Mouse (Mus musculus) forebrain, embryonic 10.5 days (tissue): ENCODE measurements at regions not wholly inside any gene's neighbourhood (a gene's known extent, or its start where the extent isn't known, plus 50 kb on each side); places are given as distances from the start of the nearest gene placed in this dataset.

ENCODE experiments used
- DNase-seq: peaks from one replicate; pipeline ENCODE4 v3.0.0-alpha.2; 2017; ENCODE audit warnings: low spot score; ENCODE audit errors: extremely low spot score
- H3K27ac ChIP-seq: fragments of 300-500 bp; sonication (generic); 2 replicates; pipeline ENCODE4 v1.5.1; 2016; ENCODE audit warnings: mild to moderate bottlenecking
- H3K27me3 ChIP-seq: fragments of 300-500 bp; sonication (generic); 2 replicates; pipeline ENCODE4 v1.6.1; 2016; ENCODE audit warnings: mild to moderate bottlenecking; ENCODE audit not compliant: poor library complexity, severe bottlenecking
- H3K36me3 ChIP-seq: fragments of 300-500 bp; sonication (generic); replicated peaks from 2 replicates; pipeline ENCODE4 v1.6.1; 2016; ENCODE audit warnings: mild to moderate bottlenecking, moderate library complexity
- H3K4me1 ChIP-seq: fragments of 300-500 bp; sonication (generic); 2 replicates; pipeline ENCODE4 v1.6.1; 2016
- H3K4me3 ChIP-seq: fragments of 300-500 bp; sonication (generic); 2 replicates; pipeline ENCODE4 v1.5.1; 2016; ENCODE audit warnings: mild to moderate bottlenecking, moderate library complexity
- H3K9me3 ChIP-seq: fragments of 300-500 bp; sonication (generic); 2 replicates; pipeline ENCODE4 v1.6.1; 2016; ENCODE audit warnings: mild to moderate bottlenecking, moderate library complexity
- WGBS: fragments of 180-500 bp; shearing (Covaris S2); methylation state at CpG from one replicate; pipeline ENCODE4 v1.1.7; 2016; 5-methylcytosine and 5-hydroxymethylcytosine counted together

DNA sequence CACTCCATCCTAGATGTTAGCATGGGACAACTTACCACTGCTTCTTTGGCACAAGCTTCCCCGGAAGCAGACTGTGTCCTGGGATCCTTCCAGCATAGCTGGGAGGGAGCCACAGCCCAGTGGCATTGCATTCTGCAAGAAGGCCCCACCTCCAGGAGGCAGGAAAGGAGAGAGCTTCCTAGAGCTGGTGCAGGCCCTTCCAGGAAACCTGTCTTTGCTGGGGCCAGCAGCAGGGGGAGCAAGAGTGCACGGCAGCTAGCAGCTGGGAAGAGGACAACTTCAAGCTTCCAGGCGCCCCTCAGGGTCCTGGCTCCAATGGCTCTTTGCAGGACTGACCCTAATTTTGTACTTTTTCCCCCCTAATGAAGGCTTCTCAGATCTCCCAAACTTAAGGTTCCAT lies 115.4 kb upstream of the Sorcs3 start:
- no peaks in the 10 kb centered on the region for H3K36me3 ChIP-seq
- no peaks in the 10 kb centered on the region for H3K27me3 ChIP-seq
- peak; percentile 22 for DNase-seq
- H3K4me1 ChIP-seq: no peaks in the 10 kb centered on the region
- H3K4me3 ChIP-seq: no peak overlapping the region
- no peak overlapping the region for H3K27ac ChIP-seq
- 40% methylated on average over 3 of the region's 3 CpGs for WGBS
- H3K9me3 ChIP-seq: peaks cover 8% of the 10 kb centered on the region; the same call in 1 of the 2 replicates

DNA sequence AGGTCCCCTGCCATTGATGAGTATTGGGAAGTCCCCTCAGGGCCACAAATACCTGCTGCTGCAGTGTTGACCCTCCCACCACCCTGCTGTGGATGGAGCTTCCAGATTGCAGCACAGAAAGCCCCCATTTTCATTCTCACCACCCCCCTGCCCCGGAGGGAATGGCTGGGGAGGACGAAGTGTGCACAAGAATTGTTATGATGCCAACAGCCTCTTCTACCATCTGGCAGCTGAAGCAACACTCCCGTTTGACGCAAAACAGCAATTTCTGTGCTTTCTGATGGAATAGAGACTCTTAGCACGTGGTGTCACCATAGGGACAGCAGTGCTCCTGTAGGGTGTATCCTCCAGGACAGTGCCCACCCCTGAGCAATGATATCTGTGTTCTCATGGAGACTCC lies 108.5 kb upstream of the Sorcs3 start:
- no peak for DNase-seq
- 86% methylated on average over 5 of the region's 5 CpGs for WGBS

DNA sequence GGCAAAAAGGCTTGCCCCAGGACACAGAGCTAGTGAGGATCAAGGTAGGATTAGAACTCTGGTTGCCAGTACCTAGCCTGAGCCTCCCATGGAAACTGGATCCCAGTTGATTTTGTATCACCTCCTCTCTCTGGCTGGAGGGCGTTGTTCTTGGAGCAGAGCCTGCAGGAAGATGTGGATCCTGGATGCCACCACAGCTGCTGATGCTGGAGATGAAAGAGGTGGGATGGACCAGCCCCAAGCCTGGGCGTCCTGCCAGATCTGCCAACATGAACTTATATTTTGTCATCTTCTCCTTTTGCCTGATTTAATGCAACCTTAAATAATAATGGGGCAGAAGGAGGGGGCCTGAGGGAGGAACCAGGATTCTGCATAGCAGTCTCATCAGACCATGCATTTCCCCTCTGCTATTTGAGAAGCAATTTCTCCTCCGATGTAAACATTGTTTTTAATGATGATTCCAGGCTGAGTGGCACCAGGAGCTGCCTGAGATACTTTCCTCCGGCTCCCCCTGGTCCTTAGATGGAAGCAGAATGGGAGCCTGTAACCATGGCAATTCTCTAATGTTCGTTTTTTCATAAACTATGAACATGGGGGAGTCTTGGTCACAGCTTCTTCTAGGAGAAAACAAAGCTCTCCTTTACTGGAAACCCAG lies 107.8 kb upstream of the Sorcs3 start:
- WGBS: 80% methylated on average over 5 of the region's 5 CpGs
- H3K36me3 ChIP-seq: no peaks in the 10 kb centered on the region
- DNase-seq: no peak

More for the DNA sequence above, 108.5 kb upstream of the Sorcs3 start:
- H3K4me3 ChIP-seq: no peak overlapping the region
- H3K27ac ChIP-seq: no peak overlapping the region
- no peaks in the 10 kb centered on the region for H3K4me1 ChIP-seq
- H3K27me3 ChIP-seq: no peaks in the 10 kb centered on the region
- H3K36me3 ChIP-seq: no peaks in the 10 kb centered on the region
- 0 out of 2 replicates have a peak, but pooled peaks cover 3% of the 10 kb centered on the region for H3K9me3 ChIP-seq

DNA sequence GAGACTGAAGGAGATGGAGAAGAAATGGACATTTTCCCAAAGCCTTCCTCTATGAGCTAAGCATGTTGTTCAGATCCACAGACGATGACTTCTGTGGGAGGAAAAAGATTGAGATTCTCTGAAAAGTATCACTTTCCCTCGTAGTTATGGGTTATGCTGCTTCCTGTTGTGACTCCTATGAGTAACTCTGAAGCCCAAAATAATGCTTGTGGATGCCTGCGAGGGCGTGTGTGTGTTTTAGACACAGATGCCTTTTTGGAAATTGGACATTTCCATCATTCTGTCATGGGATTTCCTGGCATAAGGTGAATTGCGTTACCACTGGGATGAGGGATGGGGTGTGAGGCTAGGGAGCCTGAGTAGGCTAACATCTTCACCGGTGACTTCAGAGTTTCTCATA lies 104.8 kb upstream of the Sorcs3 start:
- 92% methylated on average over 6 of the region's 6 CpGs for WGBS
- H3K27me3 ChIP-seq: no peaks in the 10 kb centered on the region
- no peaks in the 10 kb centered on the region for H3K9me3 ChIP-seq
- H3K4me1 ChIP-seq: no peaks in the 10 kb centered on the region
- H3K27ac ChIP-seq: no peak overlapping the region
- H3K36me3 ChIP-seq: no peaks in the 10 kb centered on the region
- DNase-seq: no peak
- H3K4me3 ChIP-seq: no peak overlapping the region

More for the DNA sequence above, 107.8 kb upstream of the Sorcs3 start:
- Histone ChIP-seq H3K9me3 (0 out of 2 replicates have a peak, but pooled peaks cover 3% of the 10 kb centered on the region), H3K4me3 (no peak overlapping the region), H3K4me1 (no peaks in the 10 kb centered on the region), H3K27ac (no peak overlapping the region), H3K27me3 (no peaks in the 10 kb centered on the region)

DNA sequence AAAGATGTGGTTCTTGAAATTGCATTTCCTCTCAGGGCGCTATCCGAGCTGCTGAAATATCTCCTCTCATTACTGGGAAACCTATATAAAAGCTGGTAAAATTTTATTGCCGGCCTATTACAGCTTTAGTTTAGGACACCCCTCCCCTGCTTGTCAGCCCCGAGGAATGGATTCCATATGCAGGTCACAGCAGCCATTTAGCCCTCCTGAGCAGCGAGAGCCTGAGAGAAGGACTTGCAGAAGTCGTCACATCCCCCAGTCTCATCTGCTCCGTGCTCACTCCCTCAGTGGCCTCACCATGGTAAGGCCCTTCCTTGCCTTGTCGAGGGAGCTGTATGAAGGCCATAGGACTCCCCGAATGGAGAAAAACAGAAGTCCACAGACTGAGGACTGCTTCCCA lies 90.7 kb upstream of the Sorcs3 start:
- no peaks in the 10 kb centered on the region for H3K27me3 ChIP-seq
- no peak for DNase-seq

DNA sequence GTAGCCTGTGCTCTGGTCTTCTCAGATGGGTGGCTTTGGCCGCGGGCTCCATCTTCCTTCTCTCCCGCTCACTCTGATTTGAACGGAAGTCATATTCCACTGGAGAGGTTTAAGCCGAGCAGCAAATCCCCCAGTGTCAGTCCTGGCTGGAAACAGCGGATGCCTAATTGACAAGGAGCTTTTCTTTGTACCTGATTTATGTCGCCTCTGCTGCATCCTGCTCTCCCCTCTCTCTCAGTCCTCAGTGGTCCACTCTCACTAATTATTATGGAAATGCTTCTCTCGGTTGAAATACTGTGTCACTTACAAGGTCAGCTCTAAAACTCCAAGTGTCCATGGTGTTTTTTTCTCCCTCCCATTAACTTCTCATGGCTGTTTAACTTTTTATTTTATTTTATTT lies 90.1 kb upstream of the Sorcs3 start:
- no peak for DNase-seq
- no peaks in the 10 kb centered on the region for H3K36me3 ChIP-seq
- no peak overlapping the region for H3K27ac ChIP-seq
- H3K4me1 ChIP-seq: peaks cover 17% of the 10 kb centered on the region; the same call in 1 of the 2 replicates
- H3K27me3 ChIP-seq: no peaks in the 10 kb centered on the region
- WGBS: 65% methylated on average over 8 of the region's 8 CpGs
- H3K9me3 ChIP-seq: no peaks in the 10 kb centered on the region
- H3K4me3 ChIP-seq: no peak overlapping the region

More for the DNA sequence above, 90.7 kb upstream of the Sorcs3 start:
- no peak overlapping the region for H3K27ac ChIP-seq
- no peaks in the 10 kb centered on the region for H3K36me3 ChIP-seq
- no peak overlapping the region for H3K4me3 ChIP-seq
- H3K4me1 ChIP-seq: peaks cover 17% of the 10 kb centered on the region; the same call in 1 of the 2 replicates
- 83% methylated on average over 9 of the region's 9 CpGs for WGBS
- H3K9me3 ChIP-seq: no peaks in the 10 kb centered on the region

DNA sequence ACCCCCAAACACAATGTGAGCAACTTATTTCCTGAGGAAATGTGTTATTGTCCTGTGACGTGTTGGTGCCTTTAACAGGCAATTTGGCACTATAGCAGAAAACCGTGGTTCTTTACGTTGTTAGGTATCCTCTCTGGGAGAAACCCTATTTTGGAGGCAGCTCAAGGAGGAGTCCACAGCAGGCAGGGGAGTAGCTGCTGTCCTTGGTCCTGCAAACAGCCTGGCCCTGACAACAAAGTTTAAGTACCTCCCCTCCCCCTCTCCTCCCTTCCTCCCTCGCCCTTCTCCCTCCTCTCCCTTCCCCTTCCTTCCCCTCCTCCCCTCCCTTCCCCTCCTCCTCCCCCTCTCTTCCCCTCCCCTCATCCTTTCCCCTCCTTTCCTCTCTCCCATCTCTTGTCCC lies 89.1 kb upstream of the Sorcs3 start:
- Histone ChIP-seq H3K4me3 (no peak overlapping the region), H3K4me1 (peaks cover 17% of the 10 kb centered on the region; the same call in 1 of the 2 replicates), H3K27ac (no peak overlapping the region), H3K36me3 (no peaks in the 10 kb centered on the region), H3K27me3 (no peaks in the 10 kb centered on the region), H3K9me3 (no peaks in the 10 kb centered on the region)
- no peak for DNase-seq
- 19% methylated on average over 4 of the region's 4 CpGs for WGBS

DNA sequence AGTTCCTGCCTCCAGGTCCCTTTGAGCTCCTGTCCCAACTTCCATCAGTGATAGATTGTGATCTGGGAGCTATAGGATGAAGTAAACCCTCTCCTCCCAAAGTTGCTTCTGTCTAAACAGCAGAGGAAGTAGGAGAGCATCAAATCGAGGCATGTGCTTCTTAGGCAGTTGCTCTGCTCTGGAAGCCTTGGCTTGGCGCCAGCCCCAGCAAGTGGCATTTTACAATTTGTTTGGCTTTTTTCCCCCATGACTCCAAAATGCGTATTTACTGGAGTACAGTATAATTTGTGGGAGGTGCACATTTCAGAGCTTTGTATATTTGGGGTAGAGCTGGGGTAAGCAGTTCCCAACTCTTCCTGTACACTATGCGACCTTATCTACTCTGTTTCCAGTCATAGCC lies 88.2 kb upstream of the Sorcs3 start:
- DNase-seq: no peak
- H3K9me3 ChIP-seq: no peaks in the 10 kb centered on the region
- H3K4me3 ChIP-seq: no peak overlapping the region
- H3K36me3 ChIP-seq: no peaks in the 10 kb centered on the region
- no peaks in the 10 kb centered on the region for H3K27me3 ChIP-seq
- no peak overlapping the region for H3K27ac ChIP-seq
- H3K4me1 ChIP-seq: peaks cover 17% of the 10 kb centered on the region; the same call in 1 of the 2 replicates
- 89% methylated on average over 4 of the region's 4 CpGs for WGBS

DNA sequence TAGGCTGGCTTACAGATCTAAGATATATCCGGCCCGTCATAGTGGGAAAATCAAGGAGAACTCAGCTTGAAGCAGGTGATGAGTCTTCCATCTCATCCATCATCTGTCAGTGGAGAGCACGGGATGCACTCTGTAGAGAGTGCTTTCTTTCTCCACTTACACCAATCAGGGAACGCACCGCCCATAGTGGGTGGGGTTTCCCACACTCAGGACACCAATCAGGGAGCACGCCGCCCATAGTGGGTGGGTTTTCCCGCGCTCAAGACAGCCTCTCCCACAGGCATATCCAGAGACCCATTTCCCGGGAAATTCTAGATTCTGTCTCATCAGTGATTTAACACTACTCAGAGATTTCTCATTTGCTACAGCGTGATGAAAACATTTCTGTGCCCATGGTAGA lies 83.5 kb upstream of the Sorcs3 start:
- no peak for DNase-seq

DNA sequence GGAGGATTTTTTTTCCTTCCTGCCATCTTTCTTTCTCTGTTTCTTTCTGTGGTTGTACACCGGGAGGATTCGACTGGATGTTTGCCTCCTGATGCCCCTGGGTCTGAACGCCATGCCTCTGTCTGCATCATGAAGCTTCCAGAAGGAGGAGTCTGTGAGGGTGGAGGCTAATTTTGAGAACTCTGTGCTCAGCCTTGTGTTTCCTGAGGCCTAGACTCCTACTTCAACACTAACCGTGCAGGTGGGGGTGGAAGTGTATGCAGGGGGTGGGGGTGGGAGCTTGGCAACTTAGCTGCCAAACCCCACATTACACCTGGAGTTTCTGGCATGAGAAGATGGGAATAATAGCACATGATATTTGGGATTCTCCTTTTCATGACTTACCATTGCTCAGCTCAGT lies 82.0 kb upstream of the Sorcs3 start:
- Histone ChIP-seq H3K9me3 (no peaks in the 10 kb centered on the region), H3K4me1 (no peaks in the 10 kb centered on the region), H3K36me3 (no peaks in the 10 kb centered on the region), H3K4me3 (no peak overlapping the region), H3K27me3 (no peaks in the 10 kb centered on the region), H3K27ac (no peak overlapping the region)
- DNase-seq: no peak
- 85% methylated on average over 4 of the region's 4 CpGs for WGBS

More for the DNA sequence above, 83.5 kb upstream of the Sorcs3 start:
- no peaks in the 10 kb centered on the region for H3K36me3 ChIP-seq
- H3K27me3 ChIP-seq: no peaks in the 10 kb centered on the region
- no peak overlapping the region for H3K27ac ChIP-seq
- no peak overlapping the region for H3K4me3 ChIP-seq
- no peaks in the 10 kb centered on the region for H3K9me3 ChIP-seq
- WGBS: 89% methylated on average over 11 of the region's 11 CpGs
- no peaks in the 10 kb centered on the region for H3K4me1 ChIP-seq

DNA sequence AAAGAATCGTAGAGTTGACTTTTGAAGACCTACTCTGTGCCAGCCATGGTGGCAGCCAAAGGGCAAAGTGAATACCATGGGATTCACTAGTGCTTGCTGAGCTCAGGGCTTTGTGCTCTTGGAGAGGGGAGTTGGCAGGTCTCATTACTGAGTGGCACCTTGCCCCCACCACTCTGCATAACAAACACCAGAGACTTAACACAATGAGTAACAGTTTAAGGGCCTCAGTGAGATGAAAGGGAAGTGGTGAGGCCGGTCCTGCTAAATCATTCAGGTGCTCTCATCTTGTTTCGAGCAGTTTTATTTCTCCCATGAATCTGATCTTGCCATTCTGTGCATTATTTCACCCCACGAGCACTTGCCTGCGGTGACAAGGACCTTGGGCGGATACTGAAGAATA lies 80.1 kb upstream of the Sorcs3 start:
- H3K9me3 ChIP-seq: no peaks in the 10 kb centered on the region
- H3K4me1 ChIP-seq: no peaks in the 10 kb centered on the region
- WGBS: 90% methylated on average over 6 of the region's 6 CpGs
- no peak overlapping the region for H3K27ac ChIP-seq
- no peak overlapping the region for H3K4me3 ChIP-seq
- H3K36me3 ChIP-seq: no peaks in the 10 kb centered on the region
- no peak for DNase-seq
- H3K27me3 ChIP-seq: no peaks in the 10 kb centered on the region

DNA sequence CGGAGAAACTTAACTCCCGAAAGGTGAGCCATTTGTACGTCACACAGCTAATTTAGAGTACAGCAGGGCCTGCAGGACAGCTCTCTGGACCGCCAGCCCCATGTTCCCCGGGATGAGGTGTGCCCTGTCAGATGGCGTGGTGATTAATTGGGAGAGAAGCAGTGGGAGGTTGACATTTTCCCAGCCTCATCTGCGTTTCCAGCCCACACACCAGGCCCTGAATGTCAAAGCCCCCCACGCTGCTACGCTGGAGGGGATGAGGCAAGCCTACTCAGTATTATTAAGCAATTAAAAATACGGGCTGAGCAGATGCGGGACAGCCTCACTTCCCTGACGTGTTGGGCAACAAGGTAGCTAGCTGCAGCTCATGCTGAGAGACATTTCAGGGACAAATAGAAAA lies 77.7 kb upstream of the Sorcs3 start:
- Histone ChIP-seq H3K36me3 (no peaks in the 10 kb centered on the region), H3K27ac (no peak overlapping the region), H3K27me3 (no peaks in the 10 kb centered on the region), H3K4me3 (no peak overlapping the region), H3K9me3 (no peaks in the 10 kb centered on the region), H3K4me1 (no peaks in the 10 kb centered on the region)
- 79% methylated on average over 12 of the region's 12 CpGs for WGBS
- DNase-seq: no peak

DNA sequence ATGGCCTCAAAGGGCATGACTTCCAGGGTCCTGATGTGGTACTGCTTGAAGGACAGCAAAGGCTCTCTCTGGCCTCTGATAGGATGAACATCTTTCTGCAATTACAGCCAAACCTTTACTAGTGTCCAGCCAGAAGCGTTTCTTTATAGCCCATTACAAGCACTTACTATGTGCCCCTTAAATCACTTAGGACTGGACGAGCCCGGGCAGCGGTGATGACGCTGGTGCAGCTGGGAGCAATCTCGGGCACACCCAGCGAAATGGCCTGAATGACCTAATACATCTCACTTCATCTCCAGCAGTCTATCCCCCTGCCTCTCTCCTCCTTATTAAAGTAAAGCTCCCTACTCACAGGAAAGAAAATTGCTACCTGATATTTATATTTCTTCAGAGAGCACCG lies 69.6 kb upstream of the Sorcs3 start:
- no peak overlapping the region for H3K27ac ChIP-seq
- H3K27me3 ChIP-seq: no peaks in the 10 kb centered on the region
- H3K9me3 ChIP-seq: no peaks in the 10 kb centered on the region
- 92% methylated on average over 8 of the region's 8 CpGs for WGBS
- H3K36me3 ChIP-seq: no peaks in the 10 kb centered on the region
- no peak overlapping the region for H3K4me3 ChIP-seq
- no peak for DNase-seq
- H3K4me1 ChIP-seq: no peaks in the 10 kb centered on the region

DNA sequence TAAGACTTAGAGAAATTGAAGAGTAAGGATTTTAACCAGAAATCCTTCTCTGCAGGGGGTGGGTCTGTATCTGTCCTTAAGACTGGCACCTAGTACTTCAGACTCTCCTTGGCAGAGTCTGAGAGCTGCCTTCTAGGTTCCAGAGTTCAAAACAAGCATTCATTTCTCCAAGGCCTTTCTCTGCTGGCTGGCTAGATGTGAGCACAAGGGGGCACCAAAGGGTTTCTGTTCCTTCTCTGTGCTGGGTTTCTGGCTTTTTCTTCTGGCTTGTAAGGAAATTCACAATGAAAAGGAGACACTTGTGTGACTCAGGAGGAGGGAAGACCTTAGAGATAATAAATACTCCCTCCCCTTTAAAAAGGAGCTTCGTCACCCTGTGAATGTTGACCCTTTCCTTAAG lies 61.7 kb upstream of the Sorcs3 start:
- DNase-seq: peak; percentile 25
- no peak overlapping the region for H3K4me3 ChIP-seq
- no peaks in the 10 kb centered on the region for H3K27me3 ChIP-seq
- 38% methylated on average over 1 of the region's 1 CpGs for WGBS
- peaks cover 6% of the 10 kb centered on the region; the same call in 1 of the 2 replicates for H3K4me1 ChIP-seq
- H3K36me3 ChIP-seq: no peaks in the 10 kb centered on the region
- no peak overlapping the region for H3K27ac ChIP-seq
- no peaks in the 10 kb centered on the region for H3K9me3 ChIP-seq
